Mouse (Mus musculus) neural tube, embryonic 13.5 days (tissue): ENCODE data around the gene Klhdc1. TPM values are rescaled to one million over a fixed set of nuclear protein-coding genes. Genes with fewer than 3 reads are reported as not detected.

Source experiments
- ATAC-seq: fragments of 200-750 bp; cut with Nextera tagmentation; 2 replicates; pipeline ENCODE4 v1.8.0; 2017; ENCODE audit warnings: low read depth, mild to moderate bottlenecking, moderate TSS enrichment, moderate library complexity
- H3K27ac ChIP-seq: fragments of 300-500 bp; sonication (generic); replicated peaks from 2 replicates; pipeline ENCODE4 v1.5.1; 2015; ENCODE audit warnings: moderate library complexity, mild to moderate bottlenecking, inconsistent platforms
- H3K27me3 ChIP-seq: fragments of 300-500 bp; sonication (generic); 2 replicates; pipeline ENCODE4 v1.6.1; 2015; ENCODE audit warnings: mild to moderate bottlenecking, inconsistent platforms
- H3K36me3 ChIP-seq: fragments of 300-500 bp; sonication (generic); 2 replicates; pipeline ENCODE4 v1.6.1; 2015; ENCODE audit warnings: mild to moderate bottlenecking, inconsistent platforms
- H3K4me1 ChIP-seq: fragments of 300-500 bp; sonication (generic); replicated peaks from 2 replicates; pipeline ENCODE4 v1.6.1; 2015; ENCODE audit warnings: inconsistent platforms
- H3K4me2 ChIP-seq: fragments of 300-500 bp; sonication (generic); 2 replicates; pipeline ENCODE4 v1.6.1; 2015; ENCODE audit warnings: inconsistent platforms, mild to moderate bottlenecking, moderate library complexity
- H3K4me3 ChIP-seq: fragments of 300-500 bp; sonication (generic); 2 replicates; pipeline ENCODE4 v1.5.1; 2015; ENCODE audit warnings: mild to moderate bottlenecking, inconsistent platforms
- H3K9ac ChIP-seq: fragments of 300-500 bp; sonication (generic); 2 replicates; pipeline ENCODE4 v1.6.1; 2015; ENCODE audit warnings: moderate library complexity, mild to moderate bottlenecking, inconsistent platforms
- H3K9me3 ChIP-seq: fragments of 300-500 bp; sonication (generic); 2 replicates; pipeline ENCODE4 v1.6.1; 2016; ENCODE audit warnings: inconsistent platforms
- WGBS: fragments of 180-500 bp; shearing (Covaris S2); methylation state at CpG from one replicate; pipeline ENCODE4 v1.1.7; 2015; 5-methylcytosine and 5-hydroxymethylcytosine counted together
- polyA plus RNA-seq: library from polyadenylated mRNA; unstranded; fragments of >200 nt; fragmentation: Nextera tagmentation; extraction: Ambion mirVana; gene quantifications from 2 replicates; pipeline ENCODE4 v1.2.1, GENCODE M21; 2015

Klhdc1 gene
- polyA plus RNA-seq, 1 experiment from 2014 or later: 9.8 TPM

DNA sequence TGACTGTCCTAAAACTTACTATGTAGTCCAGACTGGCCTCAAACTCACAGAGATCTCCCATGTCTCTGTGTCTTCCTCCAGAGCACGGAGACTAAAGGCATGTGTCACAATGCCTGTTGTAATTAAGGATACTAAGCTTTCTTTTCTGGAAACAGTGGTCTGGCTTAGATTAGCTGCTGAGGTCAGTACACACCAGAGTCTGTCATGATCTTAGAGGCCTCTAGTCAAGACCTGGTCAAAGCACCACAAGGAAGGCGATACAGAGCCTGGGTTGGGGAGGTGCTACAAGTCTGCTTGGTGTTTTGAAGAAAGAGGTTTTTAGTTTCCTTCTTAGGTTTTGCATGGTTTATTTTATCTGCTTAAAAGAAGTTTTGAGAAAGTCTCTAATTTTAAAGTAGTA lies 59.4 kb downstream of the Klhdc1 start:
- Histone ChIP-seq H3K27ac (no peak overlapping the region), H3K4me3 (no peak overlapping the region), H3K9ac (no peak overlapping the region), H3K36me3 (peaks cover 61% of the 10 kb centered on the region), H3K9me3 (no peaks in the 10 kb centered on the region), H3K4me1 (peaks cover 32% of the 10 kb centered on the region), H3K27me3 (no peaks in the 10 kb centered on the region), H3K4me2 (no peak overlapping the region)
- 91% methylated on average over 2 of the region's 2 CpGs for WGBS
- ATAC-seq: no peak

DNA sequence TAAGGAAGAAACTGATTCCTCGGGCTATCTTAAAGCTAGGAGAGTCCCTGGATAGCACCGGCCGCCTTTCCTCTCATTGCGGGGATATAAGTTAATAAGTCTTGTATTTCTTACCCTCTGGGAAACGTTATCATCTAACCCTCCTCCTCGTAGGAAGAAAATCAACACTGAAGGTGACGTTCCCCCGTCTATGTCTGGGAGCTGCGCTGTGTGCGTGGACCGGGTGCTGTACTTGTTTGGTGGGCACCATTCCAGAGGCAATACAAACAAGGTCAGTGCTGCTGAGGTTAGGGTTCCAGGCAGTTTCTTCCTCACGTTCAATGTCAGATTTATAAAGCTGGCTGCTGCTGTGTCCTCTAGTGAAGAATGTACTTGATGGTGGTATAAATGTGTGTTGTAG lies 61.2 kb downstream of the Klhdc1 start:
- no peaks in the 10 kb centered on the region for H3K9me3 ChIP-seq
- no peak overlapping the region for H3K4me3 ChIP-seq
- no peaks in the 10 kb centered on the region for H3K27me3 ChIP-seq
- peaks cover 24% of the 10 kb centered on the region for H3K4me1 ChIP-seq
- no peak for ATAC-seq
- 96% methylated on average over 12 of the region's 12 CpGs for WGBS
- no peak overlapping the region for H3K27ac ChIP-seq
- no peak overlapping the region for H3K4me2 ChIP-seq
- no peak overlapping the region for H3K9ac ChIP-seq
- peaks cover 79% of the 10 kb centered on the region for H3K36me3 ChIP-seq

DNA sequence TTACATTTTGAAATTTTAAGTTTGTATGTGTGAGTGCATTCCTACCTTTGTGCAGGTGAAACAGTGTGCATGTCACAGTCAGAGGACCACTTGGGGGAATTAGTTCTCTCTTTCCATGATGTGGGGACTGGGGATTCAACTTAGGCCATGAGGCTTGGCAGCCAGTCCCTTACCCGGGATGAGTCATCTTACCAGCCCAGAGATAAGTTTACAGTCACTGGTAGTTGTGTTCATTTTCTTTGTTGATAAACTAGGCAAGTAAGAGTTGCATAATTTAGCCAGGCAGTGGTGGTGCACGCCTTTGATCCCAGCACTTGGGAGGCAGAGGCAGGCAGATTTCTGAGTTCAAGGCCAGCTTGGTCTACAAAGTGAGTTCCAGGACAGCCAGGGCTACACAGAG lies 63.1 kb downstream of the Klhdc1 start:
- Histone ChIP-seq H3K27ac (no peak overlapping the region), H3K9me3 (no peaks in the 10 kb centered on the region), H3K36me3 (peaks cover 93% of the 10 kb centered on the region), H3K4me1 (peaks cover 9% of the 10 kb centered on the region), H3K27me3 (no peaks in the 10 kb centered on the region), H3K9ac (no peak overlapping the region), H3K4me3 (no peak overlapping the region), H3K4me2 (no peak overlapping the region)
- 94% methylated on average over 2 of the region's 2 CpGs for WGBS
- ATAC-seq: no peak

DNA sequence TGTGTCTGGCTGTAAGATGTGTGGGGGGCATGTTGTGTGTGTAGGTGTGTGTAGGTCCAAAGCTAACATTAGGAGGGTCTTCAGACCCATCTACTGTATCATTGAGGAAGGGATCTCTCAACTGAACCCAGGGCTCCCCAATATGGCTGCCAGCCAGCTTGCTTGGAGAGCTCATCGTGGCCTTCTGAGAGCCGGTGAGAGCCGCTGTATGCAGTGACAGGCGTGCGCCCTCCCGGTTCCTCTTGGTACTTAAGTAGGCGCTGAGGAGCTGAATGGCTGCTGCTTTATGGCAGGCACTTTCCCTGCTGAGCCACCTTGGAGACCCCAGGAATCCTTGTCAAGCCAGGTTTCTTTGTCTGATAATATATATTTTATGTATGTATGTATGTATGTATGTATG lies 65.4 kb downstream of the Klhdc1 start:
- Histone ChIP-seq H3K36me3 (peaks cover 96% of the 10 kb centered on the region), H3K4me2 (no peak overlapping the region), H3K27me3 (no peaks in the 10 kb centered on the region), H3K9ac (no peak overlapping the region), H3K4me3 (no peak overlapping the region), H3K27ac (no peak overlapping the region), H3K9me3 (no peaks in the 10 kb centered on the region), H3K4me1 (no peaks in the 10 kb centered on the region)
- WGBS: 96% methylated on average over 7 of the region's 7 CpGs
- no peak for ATAC-seq

GRCm38 (mm10) chr12:69309659-69310058 lies 68.7 kb downstream of the Klhdc1 start:
- no peak overlapping the region for H3K4me3 ChIP-seq
- H3K9ac ChIP-seq: no peak overlapping the region
- 94% methylated on average over 4 of the region's 4 CpGs for WGBS
- ATAC-seq: no peak
- H3K4me1 ChIP-seq: no peaks in the 10 kb centered on the region
- H3K4me2 ChIP-seq: no peak overlapping the region
- no peak overlapping the region for H3K27ac ChIP-seq
- peaks cover 93% of the 10 kb centered on the region for H3K36me3 ChIP-seq
- no peaks in the 10 kb centered on the region for H3K9me3 ChIP-seq
- H3K27me3 ChIP-seq: no peaks in the 10 kb centered on the region

- H3K4me3 ChIP-seq: no peak overlapping the region
- H3K9ac ChIP-seq: no peak overlapping the region
- H3K27ac ChIP-seq: no peak overlapping the region
- H3K9me3 ChIP-seq: no peaks in the 10 kb centered on the region
- H3K4me2 ChIP-seq: no peak overlapping the region
- H3K4me1 ChIP-seq: no peaks in the 10 kb centered on the region
- ATAC-seq: no peak
- H3K36me3 ChIP-seq: peaks cover 82% of the 10 kb centered on the region
- H3K27me3 ChIP-seq: no peaks in the 10 kb centered on the region
Observed at GRCm38 (mm10) chr12:69318431-69318830, 77.5 kb downstream of the Klhdc1 start.

DNA sequence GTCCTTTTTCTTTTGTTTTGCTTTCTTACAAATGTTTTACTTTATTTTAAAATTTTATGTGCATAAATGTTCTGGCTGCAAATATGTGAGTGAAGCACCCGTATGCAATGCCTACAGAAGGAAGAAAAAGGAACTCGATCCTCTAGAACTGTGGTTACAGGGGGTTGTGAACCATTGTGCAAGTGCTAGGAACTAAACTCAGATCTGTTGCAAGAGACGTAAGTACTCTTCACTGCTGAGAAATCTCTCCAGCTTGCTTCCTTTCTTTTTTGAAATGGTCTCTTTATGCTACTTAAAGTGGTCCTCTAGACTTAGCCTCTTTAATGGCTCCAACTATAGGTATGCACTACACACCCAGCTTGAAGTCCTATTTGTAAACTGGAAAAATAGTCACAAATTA lies 90.2 kb downstream of the Klhdc1 start:
- no peaks in the 10 kb centered on the region for H3K9me3 ChIP-seq
- no peak for ATAC-seq
- H3K27ac ChIP-seq: no peak overlapping the region
- no peak overlapping the region for H3K4me2 ChIP-seq
- H3K4me1 ChIP-seq: no peaks in the 10 kb centered on the region
- H3K4me3 ChIP-seq: no peak overlapping the region
- H3K27me3 ChIP-seq: no peaks in the 10 kb centered on the region
- 90% methylated on average over 3 of the region's 3 CpGs for WGBS
- H3K9ac ChIP-seq: no peak overlapping the region
- H3K36me3 ChIP-seq: peaks cover 74% of the 10 kb centered on the region

- H3K27ac ChIP-seq: no peak overlapping the region
- H3K4me2 ChIP-seq: no peak overlapping the region
- peaks cover 72% of the 10 kb centered on the region for H3K36me3 ChIP-seq
Observed at GRCm38 (mm10) chr12:69332147-69332546, 91.2 kb downstream of the Klhdc1 start.

GRCm38 (mm10) chr12:69333547-69333946 lies 92.6 kb downstream of the Klhdc1 start:
- H3K36me3 ChIP-seq: peaks cover 72% of the 10 kb centered on the region
- H3K4me1 ChIP-seq: no peaks in the 10 kb centered on the region
- H3K9me3 ChIP-seq: no peaks in the 10 kb centered on the region
- ATAC-seq: no peak
- WGBS: 96% methylated on average over 2 of the region's 2 CpGs
- H3K4me2 ChIP-seq: no peak overlapping the region
- H3K4me3 ChIP-seq: no peak overlapping the region
- no peaks in the 10 kb centered on the region for H3K27me3 ChIP-seq
- no peak overlapping the region for H3K9ac ChIP-seq
- H3K27ac ChIP-seq: no peak overlapping the region

More at GRCm38 (mm10) chr12:69332147-69332546, 91.2 kb downstream of the Klhdc1 start:
- Histone ChIP-seq H3K9me3 (no peaks in the 10 kb centered on the region), H3K4me1 (no peaks in the 10 kb centered on the region), H3K4me3 (no peak overlapping the region), H3K27me3 (no peaks in the 10 kb centered on the region), H3K9ac (no peak overlapping the region)
- no peak for ATAC-seq
- WGBS: 100% methylated on average over 1 of the region's 1 CpGs

Other genes starting within 250 kb of the Klhdc1 start
- 1,017 and 1,154 TPM in 2 replicates for gene Rps29, start 82.0 kb upstream of the Klhdc1 start, polyA plus RNA-seq
- gene Lrr1, start 72.4 kb upstream of the Klhdc1 start, polyA plus RNA-seq: 5.1 and 6.0 TPM in 2 replicates
- 422 and 474 TPM in 2 replicates for gene Rpl36al, start 57.1 kb upstream of the Klhdc1 start, polyA plus RNA-seq
- 38.5 and 42.2 TPM in 2 replicates for gene Mgat2, start 57.0 kb upstream of the Klhdc1 start, polyA plus RNA-seq
- 18.1 and 18.2 TPM in 2 replicates for gene Gm49383, start 44.1 kb upstream of the Klhdc1 start, polyA plus RNA-seq
- gene Dnaaf2, start 42.7 kb upstream of the Klhdc1 start, polyA plus RNA-seq: 7.0 and 7.6 TPM in 2 replicates
- 15.1 and 16.3 TPM in 2 replicates for gene Gm49384, start 36.9 kb upstream of the Klhdc1 start, polyA plus RNA-seq
- 4.1 and 7.1 TPM in 2 replicates for gene Pole2, start 13.0 kb upstream of the Klhdc1 start, polyA plus RNA-seq
- 293 and 300 TPM in 2 replicates for gene Klhdc2, start 55.5 kb downstream of the Klhdc1 start, polyA plus RNA-seq
- gene Nemf, start 116.0 kb downstream of the Klhdc1 start, polyA plus RNA-seq: 96.5 and 100 TPM in 2 replicates
- gene Arf6, start 131.0 kb downstream of the Klhdc1 start, polyA plus RNA-seq: 32.6 and 34.5 TPM in 2 replicates
- gene Gm9887, start 131.3 kb downstream of the Klhdc1 start, polyA plus RNA-seq: 0.71 and 1.3 TPM in 2 replicates